Mouse (Mus musculus) CD4-positive naive resting alpha-beta T cell, adult 76 days (primary cell): ENCODE measurements around the gene 4921524J17Rik. TPM values are rescaled to one million over a fixed set of nuclear protein-coding genes. Genes with fewer than 3 reads are reported as not detected.

Experiments
- total RNA-seq: library from RNA; stranded (reverse); gene quantifications from one replicate; pipeline ENCODE4 v1.2.4, GENCODE M21; 2023

Gene 4921524J17Rik
- 20.9 TPM for total RNA-seq

DNA sequence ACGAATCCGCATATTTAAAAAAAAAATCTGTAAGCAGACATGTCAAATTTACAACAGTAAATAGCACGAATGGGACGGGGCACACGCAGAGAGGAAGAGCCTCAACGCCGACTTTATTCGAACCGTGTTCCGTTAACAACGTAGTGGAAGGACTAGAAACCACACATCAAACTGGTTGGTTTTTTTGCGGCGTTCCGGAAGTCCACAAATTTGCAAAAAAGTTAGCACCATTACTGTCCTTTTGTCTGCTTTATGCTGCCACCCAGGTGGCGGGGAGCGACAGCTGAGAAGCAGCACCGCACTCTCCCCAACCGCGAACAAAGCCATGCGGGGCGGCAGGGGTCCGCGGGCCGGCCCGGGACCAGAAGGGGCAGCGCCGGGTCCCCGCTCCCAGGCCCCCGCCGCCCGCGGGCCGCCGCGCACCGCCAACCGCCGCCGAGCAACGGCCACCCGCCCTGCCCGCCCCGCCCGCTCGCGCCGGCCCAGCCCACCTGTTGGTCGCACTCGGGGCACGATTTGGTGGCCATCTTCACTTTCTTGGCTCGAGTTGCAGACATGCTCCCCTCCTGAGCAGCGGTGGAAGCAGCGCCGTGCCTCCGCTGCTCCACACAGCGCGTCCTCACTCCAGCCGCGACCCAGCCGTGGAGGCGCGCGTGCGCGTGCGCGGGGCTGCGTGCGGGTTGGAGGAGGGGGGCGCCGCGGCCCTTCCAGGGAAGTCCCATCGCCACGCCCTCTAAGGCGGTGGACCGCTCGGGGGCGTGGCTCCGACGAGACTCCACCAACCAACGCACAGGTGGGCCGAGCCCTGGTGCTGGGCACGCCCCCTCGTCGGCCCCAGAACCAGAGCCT lies at the start of gene 4921524J17Rik:
Gene 4921524J17Rik (minus strand): TSS at position 666 of the 849 bp plus-strand sequence.

DNA sequence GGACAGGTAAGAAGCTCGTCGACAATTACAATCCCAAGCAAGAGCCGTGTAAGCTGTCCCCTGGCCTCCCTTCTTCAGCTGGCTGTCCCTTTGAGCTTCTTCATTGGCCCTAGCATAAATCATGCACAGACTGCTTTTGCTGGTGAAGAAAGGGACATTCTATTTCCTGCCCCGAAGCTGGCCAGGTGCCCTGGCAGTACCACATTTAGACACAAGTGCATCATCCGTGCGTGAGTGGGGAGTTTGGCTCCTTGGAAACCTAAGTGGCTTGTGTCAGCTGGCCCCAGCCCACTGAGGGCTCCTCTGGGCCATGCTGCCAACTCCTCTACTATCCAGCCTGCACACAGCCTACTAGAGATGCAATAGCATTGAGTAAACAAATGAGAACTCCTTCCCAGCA lies 46.4 kb downstream of the 4921524J17Rik start, which contains the start of gene Mylk3:
Gene Mylk3 (minus strand): TSS at position 141 of the 400 bp plus-strand sequence.

Other genes starting within 250 kb of the 4921524J17Rik start
- gene Olfr371, start 206.8 kb downstream of the 4921524J17Rik start, total RNA-seq: not detected
- 57.7 TPM for gene Orc6, start 133.2 kb downstream of the 4921524J17Rik start, total RNA-seq
- 55.6 TPM for gene Vps35, start 133.0 kb downstream of the 4921524J17Rik start, total RNA-seq
- 0.73 TPM for gene Mylk3, start 46.5 kb downstream of the 4921524J17Rik start, total RNA-seq
- 0.59 TPM for gene Gpt2, start 59.7 kb upstream of the 4921524J17Rik start, total RNA-seq
- gene Dnaja2, start 122.5 kb upstream of the 4921524J17Rik start, total RNA-seq: 156 TPM